Mouse (Mus musculus) lung, postnatal 0 days (tissue): ENCODE results near the gene Brap.

Source experiments
- CTCF ChIP-seq: IDR thresholded peaks from 2 replicates; pipeline ENCODE4 v1.5.1; 2016; ENCODE audit warnings: antibody characterized with exemption, mild to moderate bottlenecking
- EP300 ChIP-seq: IDR thresholded peaks from 2 replicates; pipeline ENCODE4 v1.6.1; 2016; ENCODE audit warnings: antibody characterized with exemption, mild to moderate bottlenecking, control low read depth

GRCm38 (mm10) chr5:121660059-121660896 lies at the start of gene Brap, which contains the start of gene Acad10:
- TF ChIP-seq CTCF (no peak), EP300 (no peak)
